Mouse (Mus musculus): ENCODE measurements around the gene Elovl7.

- TF ChIP-seq POLR2A (IDR thresholded peaks at IDR 0.05; ENCODE audit: extremely low read depth, insufficient read depth, low read length) (no peak), CTCF (IDR thresholded peaks at IDR 0.05; ENCODE audit: extremely low read depth, insufficient read depth, low read length) (no peak)
These were observed 106.0 kb downstream of the Elovl7 start for GRCm38 (mm10) chr13:108320216-108320615.

Measured in cortical plate, adult 2 months (tissue).